Mouse (Mus musculus) testis, adult 2 months (tissue): ENCODE measurements around the gene Pnpt1.

Experiments
- CTCF ChIP-seq: fragments of 200-500 bp; IDR thresholded peaks from 2 replicates; pipeline ENCODE4 v1.5.1; 2012; ENCODE audit warnings: low read depth, mild to moderate bottlenecking, inconsistent platforms, low read length, moderate library complexity; ENCODE audit not compliant: control insufficient read depth, insufficient read depth, insufficient replicate concordance
- POLR2A ChIP-seq: fragments of 200-500 bp; IDR thresholded peaks from 2 replicates; pipeline ENCODE4 v1.6.1; 2012; ENCODE audit warnings: low read depth, mild to moderate bottlenecking, inconsistent platforms, low read length, moderate library complexity; ENCODE audit not compliant: control insufficient read depth

- no peak for TF ChIP-seq CTCF
- TF ChIP-seq POLR2A, result no peak
These were observed 621 bp upstream of the Pnpt1 start for GRCm38 (mm10) chr11:29129862-29130384.
